Mouse (Mus musculus): ENCODE measurements around the gene Gbp5.

GRCm38 (mm10) chr3:142559632-142560228 lies 66.0 kb downstream of the Gbp5 start, which contains the start of gene Gbp3:
- no peak for TF ChIP-seq CTCF (IDR thresholded peaks at IDR 0.05; ENCODE audit: low read depth)
- TF ChIP-seq EP300 (IDR thresholded peaks at IDR 0.05; ENCODE audit: low read depth) = no peak
